Mouse (Mus musculus) liver, adult 2 months (tissue): ENCODE data around the gene Tnfrsf1b. TPM values are rescaled to one million over a fixed set of nuclear protein-coding genes. Genes with fewer than 3 reads are reported as not detected.

Experiments used
- DNase-seq: peaks from one replicate; pipeline ENCODE4 v3.0.0-alpha.2; 2011; ENCODE audit warnings: low read depth, low spot score; ENCODE audit errors: extremely low read depth
- H3K27ac ChIP-seq: fragments of 200-500 bp; replicated peaks from 2 replicates; pipeline ENCODE4 v1.5.1; 2012; ENCODE audit warnings: low read depth, mild to moderate bottlenecking, control low read depth, inconsistent platforms, low read length; ENCODE audit not compliant: insufficient read depth
- H3K27me3 ChIP-seq: fragments of 200-500 bp; 2 replicates; pipeline ENCODE4 v1.6.1; 2012; ENCODE audit warnings: mild to moderate bottlenecking, moderate library complexity, low read length, inconsistent platforms; ENCODE audit not compliant: control insufficient read depth, insufficient read depth
- H3K36me3 ChIP-seq: fragments of 200-500 bp; 2 replicates; pipeline ENCODE4 v1.6.1; 2012; ENCODE audit warnings: low read length, inconsistent platforms; ENCODE audit not compliant: control insufficient read depth, insufficient read depth
- H3K4me1 ChIP-seq: fragments of 200-500 bp; 2 replicates; pipeline ENCODE4 v1.6.1; 2011; ENCODE audit warnings: low read length; ENCODE audit not compliant: control insufficient read depth, insufficient read depth
- H3K4me3 ChIP-seq: fragments of 200-500 bp; 2 replicates; pipeline ENCODE4 v1.5.1; 2011; ENCODE audit warnings: low read depth, mild to moderate bottlenecking, control low read depth, low read length, moderate library complexity; ENCODE audit not compliant: insufficient read depth
- H3K79me2 ChIP-seq: fragments of 200-500 bp; 2 replicates; pipeline ENCODE4 v1.6.1; 2012; ENCODE audit warnings: inconsistent platforms, mild to moderate bottlenecking, low read length, moderate library complexity; ENCODE audit not compliant: control insufficient read depth, insufficient read depth
- H3K9ac ChIP-seq: fragments of 200-500 bp; 2 replicates; pipeline ENCODE4 v1.6.1; 2012; ENCODE audit warnings: low read depth, mild to moderate bottlenecking, control low read depth, inconsistent platforms, low read length
- CTCF ChIP-seq: fragments of 200-500 bp; IDR thresholded peaks from 2 replicates; pipeline ENCODE4 v1.5.1; 2011; ENCODE audit warnings: low read depth, low read length, control low read depth
- POLR2A ChIP-seq: fragments of 200-500 bp; IDR thresholded peaks from 2 replicates; pipeline ENCODE4 v1.6.1; 2011; ENCODE audit warnings: low read length, control low read depth; ENCODE audit not compliant: insufficient read depth; ENCODE audit errors: extremely low read depth
- WGBS: fragments of 180-500 bp; shearing (Covaris S2); methylation state at CpG from one replicate; pipeline ENCODE4 v1.1.7; 2018; 5-methylcytosine and 5-hydroxymethylcytosine counted together
- polyA plus RNA-seq: library from polyadenylated mRNA; depleted of rRNA; stranded (reverse); fragments of >200 nt; gene quantifications from 2 replicates; pipeline ENCODE4 v1.2.3, GENCODE M21; 2012
- total RNA-seq: library from RNA; depleted of rRNA; stranded (reverse); fragments of >200 nt; gene quantifications from 2 replicates; pipeline ENCODE4 v1.2.3, GENCODE M21; 2014

The Tnfrsf1b gene
- total and polyA plus RNA-seq, 2 experiments: 10.8 to 16.8 TPM

GRCm38 (mm10) chr4:145283441-145283840 is 36.8 kb upstream of the Tnfrsf1b start:
- WGBS: 76% methylated on average over 6 of the region's 6 CpGs
- no peaks in the 10 kb centered on the region for H3K79me2 ChIP-seq
- no peak overlapping the region for H3K27ac ChIP-seq
- no peak for DNase-seq
- no peak overlapping the region for H3K9ac ChIP-seq
- no peaks in the 10 kb centered on the region for H3K36me3 ChIP-seq
- no peaks in the 10 kb centered on the region for H3K27me3 ChIP-seq
- peaks cover 18% of the 10 kb centered on the region for H3K4me1 ChIP-seq
- H3K4me3 ChIP-seq: no peak overlapping the region
- TF ChIP-seq CTCF (no peak), POLR2A (no peak)

- peak; percentile 100 for DNase-seq
- TF ChIP-seq CTCF (no peak), POLR2A (no peak)
- Histone ChIP-seq H3K9ac (no peak overlapping the region), H3K27ac (peak overlapping the region; percentile 66), H3K36me3 (no peaks in the 10 kb centered on the region), H3K4me3 (no peak overlapping the region), H3K27me3 (no peaks in the 10 kb centered on the region), H3K4me1 (peaks cover 24% of the 10 kb centered on the region), H3K79me2 (no peaks in the 10 kb centered on the region)
- WGBS: 20% methylated on average over 6 of the region's 6 CpGs
These were observed 34.3 kb upstream of the Tnfrsf1b start for GRCm38 (mm10) chr4:145280966-145281365.

GRCm38 (mm10) chr4:145278724-145279370 is 32.2 kb upstream of the Tnfrsf1b start:
- peak; percentile 74 for DNase-seq
- H3K27ac ChIP-seq: peak overlapping the region; percentile 28; the same call in 1 of the 2 replicates
- 37% methylated on average over 3 of the region's 3 CpGs for WGBS
- no peaks in the 10 kb centered on the region for H3K36me3 ChIP-seq
- no peaks in the 10 kb centered on the region for H3K27me3 ChIP-seq
- H3K4me1 ChIP-seq: peaks cover 24% of the 10 kb centered on the region
- no peak overlapping the region for H3K4me3 ChIP-seq
- H3K79me2 ChIP-seq: no peaks in the 10 kb centered on the region
- TF ChIP-seq POLR2A (no peak), CTCF (no peak)
- no peak overlapping the region for H3K9ac ChIP-seq

- H3K9ac ChIP-seq: no peak overlapping the region
- H3K4me1 ChIP-seq: peaks cover 24% of the 10 kb centered on the region
- WGBS: 90% methylated on average over 2 of the region's 2 CpGs
- TF ChIP-seq CTCF: no peak
- H3K4me3 ChIP-seq: no peak overlapping the region
- H3K79me2 ChIP-seq: no peaks in the 10 kb centered on the region
- DNase-seq: no peak
- H3K36me3 ChIP-seq: no peaks in the 10 kb centered on the region
- no peaks in the 10 kb centered on the region for H3K27me3 ChIP-seq
- H3K27ac ChIP-seq: no peak overlapping the region
These were observed 31.6 kb upstream of the Tnfrsf1b start for GRCm38 (mm10) chr4:145278231-145278630.

- no peaks in the 10 kb centered on the region for H3K79me2 ChIP-seq
- 87% methylated on average over 6 of the region's 6 CpGs for WGBS
- no peak for DNase-seq
- peaks cover 19% of the 10 kb centered on the region for H3K4me1 ChIP-seq
- no peaks in the 10 kb centered on the region for H3K36me3 ChIP-seq
- H3K4me3 ChIP-seq: no peak overlapping the region
- no peaks in the 10 kb centered on the region for H3K27me3 ChIP-seq
- no peak overlapping the region for H3K27ac ChIP-seq
- TF ChIP-seq POLR2A (no peak), CTCF (no peak)
- H3K9ac ChIP-seq: no peak overlapping the region
These were observed 29.9 kb upstream of the Tnfrsf1b start for GRCm38 (mm10) chr4:145276368-145277249.

GRCm38 (mm10) chr4:145274887-145275286 is 28.2 kb upstream of the Tnfrsf1b start:
- no peak for TF ChIP-seq POLR2A
- TF ChIP-seq CTCF: no peak
- Histone ChIP-seq H3K27me3 (no peaks in the 10 kb centered on the region), H3K36me3 (no peaks in the 10 kb centered on the region), H3K9ac (no peak overlapping the region), H3K4me1 (peaks cover 14% of the 10 kb centered on the region), H3K4me3 (no peak overlapping the region), H3K79me2 (no peaks in the 10 kb centered on the region), H3K27ac (no peak overlapping the region)
- no peak for DNase-seq
- 94% methylated on average over 5 of the region's 5 CpGs for WGBS
